Mouse (Mus musculus) lung, postnatal 36 days (tissue): ENCODE results near the gene Ing4.

Experiments used
- DNase-seq: peaks from one replicate; pipeline ENCODE4 v3.0.0; 2022; ENCODE audit warnings: mixed read lengths

Gene Ing4

GRCm38 (mm10) chr6:125039533-125040153 lies at the start of gene Ing4:
Ing4 (plus strand) TSS chr6:125039760.
- peak; percentile 98 for DNase-seq

- DNase-seq, result no peak
These were observed 47.3 kb upstream of the Ing4 start for GRCm38 (mm10) chr6:124992241-124992640.

- peak; percentile 21 for DNase-seq
These were observed 46.2 kb upstream of the Ing4 start for GRCm38 (mm10) chr6:124993365-124993764.

GRCm38 (mm10) chr6:124993876-124994275 lies 45.7 kb upstream of the Ing4 start:
- no peak for DNase-seq

- DNase-seq, result no peak
These were observed 44.3 kb upstream of the Ing4 start for GRCm38 (mm10) chr6:124995246-124995645.

GRCm38 (mm10) chr6:124995831-124996403 lies 43.6 kb upstream of the Ing4 start:
- no peak for DNase-seq

GRCm38 (mm10) chr6:124996551-124997501 lies 42.7 kb upstream of the Ing4 start, which contains the start of gene Pianp:
Pianp (plus strand) TSS chr6:124996694.
- peak; percentile 78 for DNase-seq

GRCm38 (mm10) chr6:124998066-124998465 lies 41.5 kb upstream of the Ing4 start:
- DNase-seq, result no peak

GRCm38 (mm10) chr6:124999091-124999490 lies 40.5 kb upstream of the Ing4 start:
- DNase-seq, result no peak

GRCm38 (mm10) chr6:124999546-124999945 lies 40.0 kb upstream of the Ing4 start:
- DNase-seq, result no peak

GRCm38 (mm10) chr6:125003706-125004105 lies 35.9 kb upstream of the Ing4 start:
- no peak for DNase-seq

GRCm38 (mm10) chr6:125005086-125005485 lies 34.5 kb upstream of the Ing4 start:
- no peak for DNase-seq

GRCm38 (mm10) chr6:125008060-125008459 lies 31.5 kb upstream of the Ing4 start:
- no peak for DNase-seq

GRCm38 (mm10) chr6:125008586-125009128 lies 30.9 kb upstream of the Ing4 start:
- peak; percentile 99 for DNase-seq

GRCm38 (mm10) chr6:125009129-125009180 lies 30.6 kb upstream of the Ing4 start, which contains the start of gene Zfp384:
Zfp384 (plus strand) TSS chr6:125009145.
- no peak for DNase-seq

GRCm38 (mm10) chr6:125009181-125010073 lies 30.1 kb upstream of the Ing4 start:
- peak; percentile 88 for DNase-seq

- DNase-seq, result peak; percentile 13
These were observed 21.9 kb upstream of the Ing4 start for GRCm38 (mm10) chr6:125017682-125018081.

- DNase-seq, result peak; percentile 56
These were observed 9.0 kb upstream of the Ing4 start for GRCm38 (mm10) chr6:125030532-125030931.

- DNase-seq, result no peak
These were observed 8.0 kb upstream of the Ing4 start for GRCm38 (mm10) chr6:125031604-125032003.

- DNase-seq, result no peak
These were observed 894 bp upstream of the Ing4 start for GRCm38 (mm10) chr6:125038666-125039065.

- DNase-seq, result no peak
These were observed 429 bp upstream of the Ing4 start for GRCm38 (mm10) chr6:125039131-125039530.

GRCm38 (mm10) chr6:125040221-125040620 lies 661 bp downstream of the Ing4 start:
- no peak for DNase-seq

- peak; percentile 39 for DNase-seq
These were observed 1.5 kb downstream of the Ing4 start for GRCm38 (mm10) chr6:125041047-125041446.
